Mouse (Mus musculus) E14TG2a.4 (cell line): ENCODE data around the gene Foxp1.

Source experiments
- CTCF ChIP-seq: conservative IDR thresholded peaks from 2 replicates; pipeline ENCODE4 v1.5.1; 2014; ENCODE audit warnings: low read length
- NANOG ChIP-seq: IDR thresholded peaks from 2 replicates; pipeline ENCODE4 v1.6.1; 2014; ENCODE audit warnings: borderline replicate concordance, low read length, mixed read lengths
- POU5F1 ChIP-seq: IDR thresholded peaks from 2 replicates; pipeline ENCODE4 v1.6.1; 2014; ENCODE audit warnings: low read length, borderline replicate concordance

- TF ChIP-seq CTCF (no peak), NANOG (no peak), POU5F1 (no peak)
These were observed 414.8 kb downstream of the Foxp1 start for GRCm38 (mm10) chr6:99107674-99108073.
